Mouse (Mus musculus) heart, adult 2 months (tissue): ENCODE data around the gene Rgs16.

Experiments used
- CTCF ChIP-seq: fragments of 200-600 bp; IDR thresholded peaks from 2 replicates; pipeline ENCODE4 v1.8.1; 2022; ENCODE audit warnings: antibody characterized with exemption, mild to moderate bottlenecking, moderate library complexity
- EP300 ChIP-seq: fragments of 200-500 bp; IDR thresholded peaks from 2 replicates; pipeline ENCODE4 v1.6.1; 2011; ENCODE audit warnings: low read depth, low read length, control low read depth; ENCODE audit not compliant: insufficient read depth
- POLR2A ChIP-seq: fragments of 200-500 bp; IDR thresholded peaks from 2 replicates; pipeline ENCODE4 v1.6.1; 2011; ENCODE audit warnings: mild to moderate bottlenecking, low read depth, low read length, control low read depth; ENCODE audit not compliant: insufficient read depth

- TF ChIP-seq CTCF (no peak), POLR2A (no peak), EP300 (no peak)
Observed at GRCm38 (mm10) chr1:153783339-153783738, 43.2 kb downstream of the Rgs16 start.
